Mouse (Mus musculus) ES-Bruce4 (cell line): ENCODE results near the gene Zkscan3. TPM values are rescaled to one million over a fixed set of nuclear protein-coding genes. Genes with fewer than 3 reads are reported as not detected.

ENCODE experiments used
- H3K27ac ChIP-seq: 2 replicates; pipeline ENCODE4 v1.5.1; 2012; ENCODE audit warnings: low read length, inconsistent platforms; ENCODE audit not compliant: insufficient read depth
- H3K27me3 ChIP-seq: 2 replicates; pipeline ENCODE4 v1.6.1; 2012; ENCODE audit warnings: mild to moderate bottlenecking, low read length, inconsistent platforms; ENCODE audit not compliant: control insufficient read depth, poor library complexity, insufficient read depth, severe bottlenecking
- H3K36me3 ChIP-seq: 2 replicates; pipeline ENCODE4 v1.6.1; 2012; ENCODE audit warnings: inconsistent platforms, mild to moderate bottlenecking, low read length, moderate library complexity; ENCODE audit not compliant: control insufficient read depth, poor library complexity, insufficient read depth, severe bottlenecking
- H3K4me1 ChIP-seq: one replicate; pipeline ENCODE4 v1.8.1; 2011; ENCODE audit warnings: low read length; ENCODE audit not compliant: control insufficient read depth, insufficient read depth
- H3K4me3 ChIP-seq: 2 replicates; pipeline ENCODE4 v1.5.1; 2011; ENCODE audit warnings: low read depth, mild to moderate bottlenecking, low read length
- H3K9ac ChIP-seq: 2 replicates; pipeline ENCODE4 v1.6.1; 2012; ENCODE audit warnings: low read depth, mild to moderate bottlenecking, inconsistent platforms; ENCODE audit not compliant: poor library complexity, severe bottlenecking
- H3K9me3 ChIP-seq: replicated peaks from 2 replicates; pipeline ENCODE4 v1.6.1; 2012; ENCODE audit warnings: mild to moderate bottlenecking, low read length, inconsistent platforms; ENCODE audit not compliant: control insufficient read depth, poor library complexity, insufficient read depth, severe bottlenecking
- CTCF ChIP-seq: IDR thresholded peaks from one replicate; pipeline ENCODE4 v1.8.1; 2011; ENCODE audit warnings: low read depth, low read length
- EP300 ChIP-seq: IDR thresholded peaks from 2 replicates; pipeline ENCODE4 v1.6.1; 2011; ENCODE audit warnings: low read depth, low read length; ENCODE audit not compliant: insufficient read depth
- POLR2A ChIP-seq: IDR thresholded peaks from one replicate; pipeline ENCODE4 v1.8.1; 2011; ENCODE audit warnings: low read length; ENCODE audit not compliant: insufficient read depth
- polyA plus RNA-seq: library from polyadenylated mRNA; stranded (reverse); fragments of >200 nt; gene quantifications from 2 replicates; pipeline ENCODE4 v1.2.4, GENCODE M21; 2011; ENCODE audit warnings: low read depth; ENCODE audit not compliant: missing spikeins, insufficient read depth, insufficient read length

Zkscan3 gene
- polyA plus RNA-seq, 1 experiment = 38.5 TPM

DNA sequence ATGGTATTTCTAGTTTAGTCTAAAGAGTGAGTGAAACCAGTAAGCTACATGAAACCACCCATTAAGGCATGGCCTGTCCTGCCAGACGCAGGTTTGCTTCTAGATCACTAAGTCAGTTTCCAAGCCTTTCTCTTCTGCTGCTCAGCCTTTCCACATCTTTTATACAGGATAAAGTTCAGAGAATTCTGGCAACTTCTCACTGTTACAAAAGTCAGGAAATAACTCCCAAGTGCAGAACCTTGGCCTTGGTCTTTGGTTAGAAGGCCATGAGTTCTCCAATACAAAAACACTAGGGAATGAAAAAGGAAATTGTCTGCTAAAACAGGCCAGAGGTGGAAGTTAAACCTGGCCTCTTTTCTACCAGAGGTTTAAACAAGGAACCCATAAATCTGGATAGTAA, 7.3 kb downstream of the Zkscan3 start:
- H3K4me3 ChIP-seq = no peak overlapping the region
- H3K27ac ChIP-seq = no peak overlapping the region
- H3K4me1 ChIP-seq = no peaks in the 10 kb centered on the region
- TF ChIP-seq POLR2A (no peak), CTCF (no peak), EP300 (no peak)
- no peaks in the 10 kb centered on the region for H3K9me3 ChIP-seq
- H3K36me3 ChIP-seq = peaks cover 26% of the 10 kb centered on the region
- H3K27me3 ChIP-seq = no peaks in the 10 kb centered on the region
- no peak overlapping the region for H3K9ac ChIP-seq

DNA sequence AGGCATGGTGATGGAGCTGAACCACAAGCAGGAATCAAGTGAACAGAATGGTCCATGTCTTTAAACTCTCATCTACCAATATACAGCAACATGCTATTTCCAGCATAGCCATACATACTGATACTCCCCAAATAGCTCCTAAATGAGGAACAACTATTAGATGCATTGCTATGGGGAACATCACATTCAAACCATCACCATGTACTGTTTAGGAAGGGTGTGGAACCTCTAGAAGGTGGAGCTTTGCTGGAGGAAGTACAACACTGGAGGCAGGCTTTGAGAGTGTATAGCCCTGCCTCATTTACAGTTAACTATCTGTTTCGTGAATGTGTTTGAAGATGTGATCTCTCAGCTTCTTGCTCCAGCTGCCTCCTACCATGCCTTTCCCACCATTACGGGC, 24.8 kb downstream of the Zkscan3 start:
- Histone ChIP-seq H3K27me3 (no peaks in the 10 kb centered on the region), H3K9ac (no peak overlapping the region), H3K9me3 (no peaks in the 10 kb centered on the region), H3K4me1 (no peaks in the 10 kb centered on the region), H3K27ac (no peak overlapping the region), H3K36me3 (no peaks in the 10 kb centered on the region), H3K4me3 (no peak overlapping the region)
- TF ChIP-seq EP300 (no peak), POLR2A (no peak), CTCF (no peak)

DNA sequence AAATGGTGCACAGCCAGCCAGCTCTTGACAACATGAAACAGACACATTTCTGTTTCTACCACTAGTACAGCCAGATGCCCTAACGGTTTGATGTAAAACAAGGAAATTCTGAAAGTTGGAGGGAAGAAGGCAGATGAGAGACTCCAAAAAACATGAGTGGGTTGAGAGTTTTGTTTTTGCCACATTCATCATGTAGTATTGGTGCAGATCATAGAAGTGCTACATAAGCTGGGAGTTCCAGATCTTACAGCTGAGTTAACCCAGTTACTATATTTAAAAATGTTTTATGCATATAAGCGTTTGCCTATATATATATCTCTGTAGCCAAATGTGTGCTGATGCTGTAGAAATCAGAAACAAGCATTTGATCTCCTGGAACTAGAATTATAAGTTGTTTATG, 29.9 kb downstream of the Zkscan3 start:
- peaks cover 16% of the 10 kb centered on the region for H3K36me3 ChIP-seq
- no peaks in the 10 kb centered on the region for H3K27me3 ChIP-seq
- TF ChIP-seq EP300 (no peak), POLR2A (no peak), CTCF (no peak)
- no peak overlapping the region for H3K9ac ChIP-seq
- no peaks in the 10 kb centered on the region for H3K4me1 ChIP-seq
- H3K9me3 ChIP-seq = no peaks in the 10 kb centered on the region
- no peak overlapping the region for H3K4me3 ChIP-seq
- no peak overlapping the region for H3K27ac ChIP-seq

DNA sequence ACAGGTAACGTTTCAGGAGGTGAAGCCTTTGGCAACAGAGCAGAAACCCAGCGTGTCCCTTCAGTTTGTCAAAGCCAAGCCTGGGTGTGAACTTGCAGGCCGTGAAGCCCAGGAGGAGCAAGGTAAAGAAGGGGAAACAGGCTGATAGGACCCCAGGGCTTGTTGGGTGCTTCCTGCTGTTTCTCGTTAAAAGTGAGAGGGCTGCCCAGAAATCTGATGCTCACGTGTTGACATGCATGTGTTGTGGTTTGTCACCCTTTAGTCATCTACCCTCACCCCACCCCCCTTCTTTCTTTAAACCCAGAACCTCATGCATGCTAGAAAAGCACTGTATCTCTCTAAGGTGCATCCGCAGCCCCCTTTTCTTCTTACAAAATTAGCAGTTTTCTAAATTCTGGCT, 35.9 kb downstream of the Zkscan3 start:
- Histone ChIP-seq H3K4me1 (no peaks in the 10 kb centered on the region), H3K27ac (no peak overlapping the region), H3K9ac (no peak overlapping the region), H3K9me3 (no peaks in the 10 kb centered on the region), H3K36me3 (peaks cover 24% of the 10 kb centered on the region), H3K27me3 (no peaks in the 10 kb centered on the region), H3K4me3 (no peak overlapping the region)
- TF ChIP-seq EP300 (no peak), POLR2A (no peak), CTCF (no peak)

DNA sequence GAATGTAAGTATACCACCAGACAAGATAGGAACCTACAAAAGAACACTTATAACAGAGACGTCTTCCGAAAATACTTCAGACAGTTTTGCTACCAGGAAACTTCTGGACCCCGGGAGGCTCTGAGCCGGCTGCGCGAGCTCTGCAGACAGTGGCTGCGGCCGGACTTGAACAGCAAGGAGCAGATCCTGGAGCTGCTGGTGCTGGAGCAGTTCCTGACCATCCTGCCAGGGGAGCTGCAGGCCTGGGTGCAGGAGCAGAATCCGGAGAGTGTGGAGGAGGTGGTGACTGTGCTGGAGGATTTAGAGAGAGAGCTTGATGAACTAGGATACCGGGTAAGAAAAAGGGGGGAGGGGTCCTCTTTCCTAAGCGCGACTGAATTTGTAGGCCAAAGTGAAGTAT, 38.8 kb downstream of the Zkscan3 start:
- Histone ChIP-seq H3K4me3 (peak overlapping the region; percentile 4; the same call in 1 of the 2 replicates), H3K36me3 (peaks cover 12% of the 10 kb centered on the region), H3K4me1 (no peaks in the 10 kb centered on the region), H3K27ac (no peak overlapping the region), H3K27me3 (no peaks in the 10 kb centered on the region), H3K9ac (no peak overlapping the region), H3K9me3 (peaks cover 3% of the 10 kb centered on the region; the same call in 1 of the 2 replicates)
- no peak for TF ChIP-seq EP300
- no peak for TF ChIP-seq CTCF
- TF ChIP-seq POLR2A = no peak

DNA sequence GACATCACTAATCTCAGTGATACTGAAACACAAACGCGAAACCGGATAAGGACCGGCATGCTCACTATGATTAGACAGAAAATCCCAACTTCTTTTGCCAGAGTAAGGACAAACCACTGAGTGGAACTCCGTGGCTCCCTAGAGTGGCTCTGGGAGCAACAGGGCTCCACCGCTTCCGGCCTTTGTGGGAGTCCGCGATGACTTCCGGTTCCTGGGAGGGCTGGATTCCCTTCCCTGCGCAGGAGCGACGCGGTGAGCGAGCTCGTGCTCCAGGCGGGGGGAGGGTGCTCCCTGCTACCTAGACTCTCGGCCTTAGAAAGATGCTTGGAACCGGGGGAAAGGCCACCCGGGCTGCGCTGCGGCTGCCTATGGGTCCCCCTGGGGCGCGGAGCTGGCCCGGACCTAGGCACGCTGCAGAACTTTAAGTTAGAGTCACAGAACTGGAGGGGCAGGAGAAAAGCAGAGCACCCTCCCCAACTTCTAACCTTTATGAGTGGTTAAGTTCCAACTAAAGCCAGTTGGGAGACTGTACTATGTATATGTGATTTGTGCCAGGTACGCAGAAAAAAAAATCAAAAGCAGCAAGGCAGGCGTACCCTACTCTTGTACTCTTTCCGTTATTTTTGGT, 39.8 kb downstream of the Zkscan3 start, which contains the start of gene Zscan12:
Gene Zscan12, plus strand, starts transcription at position 200 of the 628 bp plus-strand sequence.
- Histone ChIP-seq H3K27ac (no peak within 1 kb of the TSS), H3K4me3 (peak within 1 kb of the TSS; percentile 73), H3K27me3 (no peaks in the 10 kb centered on the region), H3K9me3 (peaks cover 3% of the 10 kb centered on the region; the same call in 1 of the 2 replicates), H3K4me1 (no peaks in the 10 kb centered on the region), H3K36me3 (peaks cover 8% of the 10 kb centered on the region), H3K9ac (peak within 1 kb of the TSS; percentile 76)
- TF ChIP-seq POLR2A (peak; percentile 77), EP300 (no peak)
